Mouse (Mus musculus): ENCODE results near the gene Abca12. TPM values are rescaled to one million over a fixed set of nuclear protein-coding genes. Genes with fewer than 3 reads are reported as not detected.

The Abca12 gene
- polyA plus RNA-seq, 1 experiment from 2014 or later = 0.09 TPM

GRCm38 (mm10) chr1:71306196-71306595 is 108.5 kb downstream of the Abca12 start:
- H3K4me3 ChIP-seq (ENCODE audit: low read depth, low read length) = no peak overlapping the region
- ATAC-seq = peak; percentile 66; the same call in 1 of the 2 replicates
- 25% methylated on average over 3 of the region's 3 CpGs for WGBS
- H3K4me1 ChIP-seq (ENCODE audit: control insufficient read depth, insufficient read depth, low read length) = peaks cover 8% of the 10 kb centered on the region; the same call in 1 of the 2 replicates
- no peak overlapping the region for H3K27ac ChIP-seq (ENCODE audit: low read length)
- H3K4me2 ChIP-seq (ENCODE audit: low read length) = 0 out of 2 replicates have a peak overlapping the region, but pooled peaks have one; percentile 9
- H3K9me3 ChIP-seq (replicated peaks; ENCODE audit: control insufficient read depth, low read length, poor library complexity, severe bottlenecking) = no peaks in the 10 kb centered on the region
- H3K9ac ChIP-seq (ENCODE audit: low read depth, low read length) = no peak overlapping the region
- no peaks in the 10 kb centered on the region for H3K36me3 ChIP-seq (ENCODE audit: control insufficient read depth, insufficient read depth, low read length)
- no peaks in the 10 kb centered on the region for H3K27me3 ChIP-seq (ENCODE audit: control insufficient read depth, insufficient read depth, low read depth, low read length)

- H3K4me2 ChIP-seq (ENCODE audit: low read length) = no peak overlapping the region
- no peak overlapping the region for H3K9ac ChIP-seq (ENCODE audit: low read depth, low read length)
- no peaks in the 10 kb centered on the region for H3K9me3 ChIP-seq (replicated peaks; ENCODE audit: control insufficient read depth, low read length, poor library complexity, severe bottlenecking)
- H3K36me3 ChIP-seq (ENCODE audit: control insufficient read depth, insufficient read depth, low read length) = no peaks in the 10 kb centered on the region
- H3K4me3 ChIP-seq (ENCODE audit: low read depth, low read length) = no peak overlapping the region
- 84% methylated on average over 2 of the region's 2 CpGs for WGBS
- H3K4me1 ChIP-seq (ENCODE audit: control insufficient read depth, insufficient read depth, low read length) = peaks cover 8% of the 10 kb centered on the region; the same call in 1 of the 2 replicates
- ATAC-seq = no peak
- no peak overlapping the region for H3K27ac ChIP-seq (ENCODE audit: low read length)
- no peaks in the 10 kb centered on the region for H3K27me3 ChIP-seq (ENCODE audit: control insufficient read depth, insufficient read depth, low read depth, low read length)
These were observed 110.1 kb downstream of the Abca12 start for GRCm38 (mm10) chr1:71304588-71304987.

DNA sequence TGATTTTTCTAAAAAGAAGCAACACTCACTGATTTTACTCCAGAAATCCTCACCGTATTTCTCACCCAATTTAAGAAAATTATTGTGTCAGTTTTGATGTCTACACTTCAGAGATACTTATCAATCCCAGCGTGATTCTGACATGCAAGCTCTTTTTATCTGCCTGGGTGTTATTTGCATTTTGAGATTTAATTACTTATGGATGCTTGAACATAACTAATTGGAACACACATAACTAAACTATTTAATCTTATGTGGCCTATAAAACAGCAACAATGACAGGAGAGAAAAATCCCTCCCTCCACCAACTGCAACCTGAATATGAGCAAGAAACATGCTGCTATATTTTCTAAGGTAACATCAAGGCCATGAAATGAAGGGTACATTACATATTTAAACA is 117.7 kb downstream of the Abca12 start:
- no peak for ATAC-seq
- 52% methylated on average over 2 of the region's 2 CpGs for WGBS
- no peak overlapping the region for H3K27ac ChIP-seq (ENCODE audit: low read length)
- H3K27me3 ChIP-seq (ENCODE audit: control insufficient read depth, insufficient read depth, low read depth, low read length) = no peaks in the 10 kb centered on the region
- H3K9me3 ChIP-seq (replicated peaks; ENCODE audit: control insufficient read depth, low read length, poor library complexity, severe bottlenecking) = no peaks in the 10 kb centered on the region
- no peaks in the 10 kb centered on the region for H3K36me3 ChIP-seq (ENCODE audit: control insufficient read depth, insufficient read depth, low read length)
- no peak overlapping the region for H3K4me3 ChIP-seq (ENCODE audit: low read depth, low read length)
- peaks cover 4% of the 10 kb centered on the region; the same call in 1 of the 2 replicates for H3K4me1 ChIP-seq (ENCODE audit: control insufficient read depth, insufficient read depth, low read length)
- H3K9ac ChIP-seq (ENCODE audit: low read depth, low read length) = no peak overlapping the region
- no peak overlapping the region for H3K4me2 ChIP-seq (ENCODE audit: low read length)

DNA sequence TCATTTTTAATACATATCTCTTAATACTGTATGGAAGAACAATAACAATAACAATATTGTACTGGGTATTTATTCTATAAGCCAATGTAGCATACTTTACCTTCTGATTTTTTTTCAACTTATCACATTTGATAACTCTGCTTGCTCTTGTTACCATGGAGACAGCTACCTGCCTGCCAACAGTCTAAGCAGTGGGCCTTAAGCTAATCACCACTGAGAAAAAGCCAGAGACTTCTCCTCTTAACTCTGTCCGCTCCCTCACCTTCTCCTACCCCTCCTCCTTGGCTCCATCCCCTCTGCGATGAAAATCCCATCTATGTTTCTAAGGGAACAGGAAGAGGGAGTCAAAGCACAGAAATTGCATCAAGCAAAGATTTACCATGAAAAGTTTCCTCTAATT is 118.1 kb downstream of the Abca12 start:
- peaks cover 4% of the 10 kb centered on the region; the same call in 1 of the 2 replicates for H3K4me1 ChIP-seq (ENCODE audit: control insufficient read depth, insufficient read depth, low read length)
- 43% methylated on average over 2 of the region's 2 CpGs for WGBS
- H3K36me3 ChIP-seq (ENCODE audit: control insufficient read depth, insufficient read depth, low read length) = no peaks in the 10 kb centered on the region
- H3K9me3 ChIP-seq (replicated peaks; ENCODE audit: control insufficient read depth, low read length, poor library complexity, severe bottlenecking) = no peaks in the 10 kb centered on the region
- no peaks in the 10 kb centered on the region for H3K27me3 ChIP-seq (ENCODE audit: control insufficient read depth, insufficient read depth, low read depth, low read length)
- no peak overlapping the region for H3K4me2 ChIP-seq (ENCODE audit: low read length)
- H3K9ac ChIP-seq (ENCODE audit: low read depth, low read length) = no peak overlapping the region
- peak; percentile 87; the same call in 1 of the 2 replicates for ATAC-seq
- no peak overlapping the region for H3K4me3 ChIP-seq (ENCODE audit: low read depth, low read length)
- H3K27ac ChIP-seq (ENCODE audit: low read length) = 0 out of 2 replicates have a peak overlapping the region, but pooled peaks have one; percentile 1

- 44% methylated on average over 3 of the region's 3 CpGs for WGBS
- H3K27ac ChIP-seq (ENCODE audit: low read length) = no peak overlapping the region
- no peaks in the 10 kb centered on the region for H3K27me3 ChIP-seq (ENCODE audit: control insufficient read depth, insufficient read depth, low read depth, low read length)
- no peak overlapping the region for H3K4me2 ChIP-seq (ENCODE audit: low read length)
- ATAC-seq = no peak
- no peak overlapping the region for H3K4me3 ChIP-seq (ENCODE audit: low read depth, low read length)
- peaks cover 3% of the 10 kb centered on the region; the same call in 1 of the 2 replicates for H3K4me1 ChIP-seq (ENCODE audit: control insufficient read depth, insufficient read depth, low read length)
- H3K36me3 ChIP-seq (ENCODE audit: control insufficient read depth, insufficient read depth, low read length) = no peaks in the 10 kb centered on the region
- H3K9ac ChIP-seq (ENCODE audit: low read depth, low read length) = no peak overlapping the region
- no peaks in the 10 kb centered on the region for H3K9me3 ChIP-seq (replicated peaks; ENCODE audit: control insufficient read depth, low read length, poor library complexity, severe bottlenecking)
These were observed 122.8 kb downstream of the Abca12 start for GRCm38 (mm10) chr1:71291917-71292316.

GRCm38 (mm10) chr1:71289511-71289910 is 125.2 kb downstream of the Abca12 start:
- no peak overlapping the region for H3K4me3 ChIP-seq (ENCODE audit: low read depth, low read length)
- no peaks in the 10 kb centered on the region for H3K9me3 ChIP-seq (replicated peaks; ENCODE audit: control insufficient read depth, low read length, poor library complexity, severe bottlenecking)
- ATAC-seq = no peak
- H3K9ac ChIP-seq (ENCODE audit: low read depth, low read length) = no peak overlapping the region
- H3K4me1 ChIP-seq (ENCODE audit: control insufficient read depth, insufficient read depth, low read length) = no peaks in the 10 kb centered on the region
- no peak overlapping the region for H3K27ac ChIP-seq (ENCODE audit: low read length)
- no peaks in the 10 kb centered on the region for H3K36me3 ChIP-seq (ENCODE audit: control insufficient read depth, insufficient read depth, low read length)
- WGBS = 30% methylated on average over 5 of the region's 5 CpGs
- no peak overlapping the region for H3K4me2 ChIP-seq (ENCODE audit: low read length)
- H3K27me3 ChIP-seq (ENCODE audit: control insufficient read depth, insufficient read depth, low read depth, low read length) = no peaks in the 10 kb centered on the region

GRCm38 (mm10) chr1:71276940-71277339 is 137.8 kb downstream of the Abca12 start:
- no peak for ATAC-seq
- Histone ChIP-seq H3K4me3 (ENCODE audit: low read depth, low read length) (no peak overlapping the region), H3K27ac (ENCODE audit: low read length) (no peak overlapping the region), H3K36me3 (ENCODE audit: control insufficient read depth, insufficient read depth, low read length) (no peaks in the 10 kb centered on the region), H3K4me1 (ENCODE audit: control insufficient read depth, insufficient read depth, low read length) (no peaks in the 10 kb centered on the region), H3K4me2 (ENCODE audit: low read length) (no peak overlapping the region), H3K9me3 (replicated peaks; ENCODE audit: control insufficient read depth, low read length, poor library complexity, severe bottlenecking) (no peaks in the 10 kb centered on the region), H3K9ac (ENCODE audit: low read depth, low read length) (no peak overlapping the region), H3K27me3 (ENCODE audit: control insufficient read depth, insufficient read depth, low read depth, low read length) (no peaks in the 10 kb centered on the region)
- 53% methylated on average over 5 of the region's 5 CpGs for WGBS

- no peak overlapping the region for H3K4me2 ChIP-seq (ENCODE audit: low read length)
- no peaks in the 10 kb centered on the region for H3K9me3 ChIP-seq (replicated peaks; ENCODE audit: control insufficient read depth, low read length, poor library complexity, severe bottlenecking)
- H3K27ac ChIP-seq (ENCODE audit: low read length) = no peak overlapping the region
- 82% methylated on average over 7 of the region's 7 CpGs for WGBS
- ATAC-seq = no peak
- no peaks in the 10 kb centered on the region for H3K4me1 ChIP-seq (ENCODE audit: control insufficient read depth, insufficient read depth, low read length)
- H3K27me3 ChIP-seq (ENCODE audit: control insufficient read depth, insufficient read depth, low read depth, low read length) = no peaks in the 10 kb centered on the region
- no peak overlapping the region for H3K9ac ChIP-seq (ENCODE audit: low read depth, low read length)
- H3K4me3 ChIP-seq (ENCODE audit: low read depth, low read length) = no peak overlapping the region
- H3K36me3 ChIP-seq (ENCODE audit: control insufficient read depth, insufficient read depth, low read length) = no peaks in the 10 kb centered on the region
These were observed 142.2 kb downstream of the Abca12 start for GRCm38 (mm10) chr1:71272550-71272949.

DNA sequence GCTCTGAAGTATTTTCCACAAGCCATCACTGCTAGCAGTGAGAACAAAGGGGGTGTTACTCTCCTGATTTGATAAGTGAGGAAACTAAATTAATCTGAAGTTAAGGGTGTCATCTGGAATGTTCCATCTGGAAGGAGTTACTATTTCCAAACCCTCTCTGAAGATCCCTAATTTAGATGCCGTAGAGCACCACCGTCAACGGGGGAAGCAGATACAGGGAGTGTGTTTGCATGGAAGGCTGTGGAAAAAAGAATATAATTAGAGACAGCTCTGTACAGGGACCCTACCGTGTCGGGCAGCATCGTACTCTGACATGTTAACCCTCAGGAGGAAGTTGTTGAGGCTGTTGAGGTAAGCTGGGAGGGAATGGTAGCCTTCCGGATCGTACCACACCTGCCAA is 142.6 kb downstream of the Abca12 start:
- no peak overlapping the region for H3K4me2 ChIP-seq (ENCODE audit: low read length)
- H3K27me3 ChIP-seq (ENCODE audit: control insufficient read depth, insufficient read depth, low read depth, low read length) = no peaks in the 10 kb centered on the region
- ATAC-seq = no peak
- no peaks in the 10 kb centered on the region for H3K9me3 ChIP-seq (replicated peaks; ENCODE audit: control insufficient read depth, low read length, poor library complexity, severe bottlenecking)
- H3K9ac ChIP-seq (ENCODE audit: low read depth, low read length) = no peak overlapping the region
- 67% methylated on average over 8 of the region's 8 CpGs for WGBS
- H3K4me1 ChIP-seq (ENCODE audit: control insufficient read depth, insufficient read depth, low read length) = no peaks in the 10 kb centered on the region
- no peaks in the 10 kb centered on the region for H3K36me3 ChIP-seq (ENCODE audit: control insufficient read depth, insufficient read depth, low read length)
- no peak overlapping the region for H3K4me3 ChIP-seq (ENCODE audit: low read depth, low read length)
- H3K27ac ChIP-seq (ENCODE audit: low read length) = no peak overlapping the region
